Mouse (Mus musculus) hindbrain, embryonic 16.5 days (tissue): ENCODE measurements around the gene Zfp148. TPM values are rescaled to one million over a fixed set of nuclear protein-coding genes. Genes with fewer than 3 reads are reported as not detected.

Source experiments
- polyA plus RNA-seq: library from polyadenylated mRNA; unstranded; fragments of >200 nt; fragmentation: Nextera tagmentation; extraction: Ambion mirVana; gene quantifications from 2 replicates; pipeline ENCODE4 v1.2.1, GENCODE M21; 2015

Gene Zfp148
- polyA plus RNA-seq, 1 experiment from 2014 or later: 47.2 TPM

Other genes with a start within 250 kb of the Zfp148 start
- 11.7 and 15.3 TPM in 2 replicates for gene Osbpl11, start 195.8 kb upstream of the Zfp148 start, polyA plus RNA-seq
- 87.3 and 103 TPM in 2 replicates for gene Snx4, start 129.4 kb upstream of the Zfp148 start, polyA plus RNA-seq
- gene Slc12a8, start 136.5 kb downstream of the Zfp148 start, polyA plus RNA-seq: 0.94 and 1.5 TPM in 2 replicates